Mouse (Mus musculus): ENCODE measurements around the gene Rorc.

- TF ChIP-seq CTCF (IDR thresholded peaks at IDR 0.05; ENCODE audit: low read depth) (no peak), EP300 (IDR thresholded peaks at IDR 0.05; ENCODE audit: low read depth) (no peak)
Measured at GRCm38 (mm10) chr3:94375146-94375545, 2.6 kb downstream of the Rorc start.

Data from liver, postnatal 0 days (tissue).